Mouse (Mus musculus) T-helper 2 cell (primary cell): ENCODE measurements around the gene Tanc2.

Experiments used
- in situ Hi-C: fragments of 300-600 bp; cut with MboI, MseI; formaldehyde crosslinking; loops from one replicate; pipeline ENCODE4 v1.15.1; 2025; ENCODE audit warnings: high pct_unique_total_duplicates

The Tanc2 gene

GRCm38 (mm10) chr11:105828175-105828574, 238.4 kb downstream of the Tanc2 start:
- in situ Hi-C loops, result no loop called here

- in situ Hi-C loops, result no loop called here
Measured at GRCm38 (mm10) chr11:105835209-105835608, 245.4 kb downstream of the Tanc2 start.

DNA sequence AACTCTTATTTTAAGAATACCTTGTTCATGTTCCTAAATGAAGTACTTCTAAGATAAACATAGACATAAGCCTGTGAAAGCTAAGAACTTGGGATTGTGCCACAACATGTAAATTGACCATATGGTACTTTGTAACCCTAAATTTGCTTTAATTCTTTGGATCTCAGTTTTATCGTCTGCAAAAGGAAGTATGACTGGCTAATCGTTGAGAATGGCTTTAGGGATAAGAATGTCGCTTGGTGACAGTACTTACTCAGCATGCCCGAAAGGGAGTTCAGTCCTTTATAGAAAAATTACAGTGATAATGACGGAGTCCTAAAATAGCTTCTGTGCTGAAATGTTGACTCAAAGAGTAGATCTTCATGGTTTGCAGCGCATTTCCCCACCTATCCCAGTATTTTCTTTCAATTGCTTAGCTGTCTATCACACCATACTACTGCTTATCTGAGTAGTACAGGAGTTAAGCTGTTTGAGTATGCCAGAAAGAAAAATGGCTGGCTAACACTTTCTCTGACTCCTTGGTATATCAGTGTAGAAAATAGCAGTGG, 246.6 kb downstream of the Tanc2 start:
- in situ Hi-C loops, result no loop called here

DNA sequence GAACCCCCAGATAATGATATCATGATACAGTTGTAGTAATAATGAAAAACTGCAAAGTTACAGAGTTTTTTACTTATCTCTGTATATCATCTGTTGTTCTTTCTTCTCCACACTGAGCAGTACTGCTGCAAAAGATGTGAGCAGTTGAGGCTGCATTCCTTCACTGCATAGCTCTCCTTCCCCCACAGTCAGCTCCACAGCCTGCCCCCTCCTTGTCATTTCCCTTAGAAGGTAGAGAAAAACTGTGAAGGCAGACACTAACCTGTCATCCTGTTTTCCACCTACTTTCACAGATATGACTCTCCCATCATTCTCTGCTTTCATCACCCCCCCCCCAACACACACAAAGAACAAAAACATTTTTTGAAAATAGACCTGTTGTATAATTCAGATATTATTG, 248.2 kb downstream of the Tanc2 start:
- in situ Hi-C loops, result no loop called here

DNA sequence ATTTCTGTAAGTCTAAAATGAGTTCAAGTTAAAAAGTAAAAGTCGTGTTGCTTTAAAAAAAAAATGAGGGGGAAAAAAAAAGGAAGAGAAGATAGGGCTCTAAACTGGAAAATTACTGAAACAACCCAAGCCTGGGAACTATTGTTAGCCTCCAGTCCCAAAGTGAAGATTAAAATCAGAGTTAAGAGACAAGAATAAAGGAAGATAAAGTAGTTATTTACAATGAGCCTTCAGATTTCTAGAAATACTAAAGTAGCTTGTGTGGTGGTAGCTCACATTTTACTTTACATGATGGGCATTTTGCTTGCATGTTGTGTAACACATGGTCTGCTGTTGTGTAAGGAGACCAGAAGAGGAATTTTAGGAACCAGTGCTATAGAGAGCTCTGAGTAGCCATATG, 256.1 kb downstream of the Tanc2 start:
- in situ Hi-C loops, result no loop called here

- in situ Hi-C loops, result no loop called here
Measured at GRCm38 (mm10) chr11:105855504-105855903, 265.7 kb downstream of the Tanc2 start.

GRCm38 (mm10) chr11:105858063-105858462, 268.3 kb downstream of the Tanc2 start:
- in situ Hi-C loops, result no loop called here

- in situ Hi-C loops, result no loop called here
Measured at GRCm38 (mm10) chr11:105885558-105885957, 295.8 kb downstream of the Tanc2 start.

DNA sequence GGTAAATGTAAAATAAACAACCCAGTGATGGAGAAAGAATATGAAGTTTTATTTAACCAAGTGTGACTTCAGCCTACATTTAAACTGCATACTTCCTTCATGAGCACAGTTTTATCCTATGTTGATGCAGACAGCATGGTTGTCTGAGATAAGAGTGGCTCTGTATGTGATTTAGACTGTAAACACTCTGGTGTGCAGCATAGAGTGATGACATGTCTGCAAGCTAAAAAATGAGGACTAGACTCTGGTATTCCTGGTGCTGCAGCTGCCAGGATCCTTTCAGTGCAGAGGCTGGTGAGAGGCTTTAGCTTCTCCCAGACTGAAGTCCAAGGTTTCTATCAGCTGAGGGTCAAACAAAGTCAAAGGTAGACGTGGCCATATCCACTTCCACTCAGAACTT, 297.5 kb downstream of the Tanc2 start:
- in situ Hi-C loops, result no loop called here

- in situ Hi-C loops, result no loop called here
Measured at GRCm38 (mm10) chr11:105899151-105899550, 309.4 kb downstream of the Tanc2 start.

GRCm38 (mm10) chr11:105901501-105901900, 311.7 kb downstream of the Tanc2 start:
- in situ Hi-C loops, result no loop called here

DNA sequence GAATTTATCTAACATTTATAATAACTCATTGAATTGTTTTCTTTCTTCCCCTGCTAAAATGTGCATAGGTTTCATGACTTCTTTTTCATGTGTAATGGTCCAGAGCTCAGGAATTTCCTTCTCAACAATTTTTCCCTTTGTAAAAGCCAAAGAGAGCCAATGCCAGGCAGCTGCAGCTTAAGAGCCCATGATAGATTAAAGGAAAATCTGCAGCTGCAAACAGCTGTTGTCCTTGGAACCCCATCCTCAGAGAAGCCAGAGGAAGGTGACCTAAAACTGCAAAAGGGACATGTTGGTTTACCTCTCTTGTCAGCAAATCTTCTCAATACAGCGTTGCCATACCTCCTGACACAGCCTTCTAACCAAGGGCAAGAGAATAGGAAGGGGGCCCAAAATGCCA, 313.2 kb downstream of the Tanc2 start:
- in situ Hi-C loops, result no loop called here

- in situ Hi-C loops, result no loop called here
Measured at GRCm38 (mm10) chr11:105905529-105906213, 315.9 kb downstream of the Tanc2 start.

DNA sequence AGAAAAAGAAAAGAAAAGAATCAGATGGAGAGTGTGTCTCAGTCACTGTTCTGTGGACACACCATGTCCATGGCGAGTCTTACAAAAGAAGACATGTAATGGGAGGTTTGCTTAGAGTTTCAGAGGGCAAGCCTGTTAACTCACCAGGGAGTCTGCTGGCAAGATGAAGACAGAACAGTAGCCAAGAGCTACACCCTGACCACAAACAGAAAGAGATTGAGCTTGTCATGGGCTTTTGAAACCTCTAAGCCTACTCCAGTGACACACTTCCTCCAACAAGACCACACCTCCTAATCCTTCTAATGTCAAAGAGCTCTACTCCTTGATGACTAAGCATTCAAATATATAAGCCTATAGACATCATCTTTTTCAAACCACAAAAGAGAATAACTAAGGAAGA, 317.6 kb downstream of the Tanc2 start:
- in situ Hi-C loops, result no loop called here

GRCm38 (mm10) chr11:105908926-105909325, 319.1 kb downstream of the Tanc2 start:
- in situ Hi-C loops, result no loop called here

DNA sequence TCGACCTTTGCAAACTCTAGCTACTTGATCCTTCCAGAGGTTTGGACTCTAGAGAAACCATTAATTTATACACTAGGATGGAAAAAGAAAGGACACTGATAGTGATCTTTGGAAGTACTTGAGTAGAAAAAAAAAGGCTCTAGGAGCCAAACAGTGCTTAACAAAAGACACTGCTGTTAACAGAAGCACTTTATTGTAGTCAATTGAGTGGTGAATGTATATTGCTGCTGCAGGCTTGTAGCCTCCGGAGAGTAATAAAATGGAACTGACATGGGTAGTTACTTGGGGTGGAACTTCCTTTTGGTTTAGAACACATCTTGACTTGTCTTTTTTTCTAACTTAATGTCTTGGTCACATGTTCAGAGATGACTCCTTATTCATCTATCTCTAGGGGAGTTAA, 319.8 kb downstream of the Tanc2 start:
- in situ Hi-C loops, result no loop called here

- in situ Hi-C loops, result no loop called here
Measured at GRCm38 (mm10) chr11:105911149-105911548, 321.4 kb downstream of the Tanc2 start.

DNA sequence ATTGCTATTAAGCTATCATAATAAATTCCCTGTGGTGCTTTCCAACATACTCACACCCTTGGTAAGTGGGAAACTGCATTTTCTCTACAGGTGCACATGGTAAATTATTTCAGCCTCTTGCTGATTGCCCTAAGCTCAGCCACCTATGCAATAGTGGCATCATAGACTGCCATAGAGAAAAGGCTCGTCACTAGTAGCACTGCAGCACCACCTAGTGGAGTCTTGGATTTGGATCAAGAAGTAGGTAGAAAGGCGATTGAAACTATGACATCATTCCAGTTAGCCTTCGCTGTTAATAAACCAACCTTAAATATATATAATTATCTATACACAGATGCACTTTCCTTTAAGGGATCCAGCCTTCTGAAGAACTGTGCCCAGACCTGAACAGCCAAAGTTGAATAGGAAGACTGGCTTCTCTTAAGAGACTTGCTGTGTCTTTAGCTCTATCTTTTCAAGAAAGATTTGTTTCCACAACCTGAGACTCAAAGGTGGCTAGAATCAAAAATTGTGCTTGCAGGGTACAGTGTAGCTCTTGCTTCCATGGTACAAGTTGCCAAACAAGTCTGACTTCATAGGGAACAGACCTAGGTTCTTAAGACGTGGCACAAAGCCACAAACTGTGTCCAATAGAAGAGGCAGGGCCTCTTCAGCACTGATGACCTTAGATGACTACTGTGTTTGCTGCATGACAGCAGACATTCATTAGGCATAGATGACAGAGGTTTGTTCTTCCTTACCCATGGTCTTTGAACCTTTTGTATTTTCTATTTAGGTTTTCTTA, 322.0 kb downstream of the Tanc2 start:
- in situ Hi-C loops, result no loop called here

DNA sequence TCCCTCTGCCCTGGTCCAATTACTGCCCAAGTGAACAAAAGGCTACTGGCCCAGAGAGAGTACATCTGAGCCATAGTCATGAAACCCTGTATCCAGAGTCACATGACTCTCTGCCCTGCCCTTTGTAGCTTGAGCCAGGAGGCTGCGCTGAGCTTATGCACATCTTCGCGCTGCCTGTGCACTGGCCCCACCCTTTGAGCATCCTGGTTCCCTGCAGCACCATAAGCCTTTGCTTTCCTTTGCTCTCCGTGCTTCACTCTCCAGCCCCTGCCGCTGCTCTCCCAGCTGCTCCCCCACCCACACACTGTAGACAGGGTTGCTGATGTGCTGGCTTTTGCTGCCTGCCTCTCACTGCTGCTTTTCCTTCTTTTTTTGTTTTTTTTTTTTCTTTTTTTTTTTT, 323.8 kb downstream of the Tanc2 start:
- in situ Hi-C loops, result no loop called here

DNA sequence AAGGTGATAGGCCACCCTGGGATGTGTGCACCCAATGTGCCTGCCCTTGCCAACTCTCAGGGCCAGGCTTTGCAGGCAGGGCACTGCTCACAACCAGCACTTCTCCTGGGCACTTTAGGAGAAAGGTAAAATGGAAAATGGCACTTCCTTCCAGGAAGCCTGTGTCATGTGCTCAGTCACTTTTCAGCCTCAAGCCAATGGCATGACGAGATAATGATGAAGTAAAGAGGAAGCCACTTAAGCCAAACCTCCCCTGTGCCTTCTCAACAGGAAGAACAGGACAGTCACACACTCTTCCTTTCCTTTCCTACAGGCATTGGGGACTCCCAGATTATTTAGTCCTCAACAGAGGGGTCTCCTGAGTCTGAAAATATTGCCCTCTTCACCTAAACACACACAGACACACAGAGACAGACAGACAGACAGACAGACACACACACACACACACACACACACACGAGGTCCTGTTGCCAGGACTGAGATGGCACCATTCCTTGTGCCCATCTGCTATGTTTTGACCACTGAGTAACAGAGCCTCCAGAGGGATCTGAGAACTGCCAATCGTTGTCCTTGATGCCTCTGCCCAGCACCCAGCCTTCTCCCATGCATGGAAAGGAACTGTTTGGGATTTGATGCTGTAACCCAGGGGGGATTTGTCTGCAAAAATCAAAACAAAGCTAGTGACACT, 330.5 kb downstream of the Tanc2 start:
- in situ Hi-C loops, result no loop called here

- in situ Hi-C loops, result no loop called here
Measured at GRCm38 (mm10) chr11:105920836-105921235, 331.1 kb downstream of the Tanc2 start.

DNA sequence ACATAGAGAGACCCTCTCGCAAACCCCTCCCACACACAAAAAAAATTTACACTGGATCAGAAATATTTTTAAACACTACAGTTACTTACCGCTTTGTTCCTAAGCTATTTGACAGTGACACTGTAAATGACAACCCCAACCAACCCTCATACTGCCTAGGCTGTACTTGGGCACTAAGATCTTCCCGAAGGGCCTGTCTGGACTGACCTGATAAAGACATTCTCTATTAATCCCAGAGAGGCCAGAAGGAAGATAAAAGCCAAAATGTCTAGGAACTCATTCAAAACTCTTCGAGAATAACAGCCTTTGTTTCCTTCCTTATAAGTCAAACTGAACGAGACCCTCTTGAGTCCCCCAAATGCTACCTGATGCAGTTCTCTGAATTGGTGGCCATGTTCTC, 331.5 kb downstream of the Tanc2 start:
- in situ Hi-C loops, result no loop called here
